Mouse (Mus musculus) bone marrow macrophage, adult 2 months (primary cell): ENCODE data around the gene F9.

Experiments used
- CTCF ChIP-seq: IDR thresholded peaks from 2 replicates; pipeline ENCODE4 v1.5.1; 2012; ENCODE audit warnings: low read depth, mild to moderate bottlenecking, low read length, moderate library complexity
- POLR2A ChIP-seq: IDR thresholded peaks from 2 replicates; pipeline ENCODE4 v1.6.1; 2012; ENCODE audit warnings: mild to moderate bottlenecking, low read depth, low read length, borderline replicate concordance

GRCm38 (mm10) chrX:60001461-60001860 is 2.2 kb downstream of the F9 start:
- TF ChIP-seq CTCF: no peak
- TF ChIP-seq POLR2A: no peak
